Mouse (Mus musculus) lung, adult 2 months (tissue): ENCODE measurements around the gene Acss1.

ENCODE experiments used
- CTCF ChIP-seq: fragments of 200-500 bp; IDR thresholded peaks from 2 replicates; pipeline ENCODE4 v1.5.1; 2011; ENCODE audit warnings: mild to moderate bottlenecking, low read length, control low read depth; ENCODE audit not compliant: insufficient read depth
- POLR2A ChIP-seq: fragments of 200-500 bp; IDR thresholded peaks from 2 replicates; pipeline ENCODE4 v1.6.1; 2011; ENCODE audit warnings: low read depth, mild to moderate bottlenecking, control low read depth, low read length, borderline replicate concordance; ENCODE audit errors: extremely low read depth

- TF ChIP-seq POLR2A = no peak
- TF ChIP-seq CTCF = no peak
Measured at GRCm38 (mm10) chr2:150673929-150674328, 5.6 kb upstream of the Acss1 start.
